Mouse (Mus musculus) embryo, embryonic 11.5 days (tissue): ENCODE results near the gene Stx18.

ENCODE experiments used
- DNase-seq: peaks from one replicate; pipeline ENCODE4 v3.0.0-alpha.2; 2012; ENCODE audit warnings: low read depth, low spot score

Stx18 gene

DNA sequence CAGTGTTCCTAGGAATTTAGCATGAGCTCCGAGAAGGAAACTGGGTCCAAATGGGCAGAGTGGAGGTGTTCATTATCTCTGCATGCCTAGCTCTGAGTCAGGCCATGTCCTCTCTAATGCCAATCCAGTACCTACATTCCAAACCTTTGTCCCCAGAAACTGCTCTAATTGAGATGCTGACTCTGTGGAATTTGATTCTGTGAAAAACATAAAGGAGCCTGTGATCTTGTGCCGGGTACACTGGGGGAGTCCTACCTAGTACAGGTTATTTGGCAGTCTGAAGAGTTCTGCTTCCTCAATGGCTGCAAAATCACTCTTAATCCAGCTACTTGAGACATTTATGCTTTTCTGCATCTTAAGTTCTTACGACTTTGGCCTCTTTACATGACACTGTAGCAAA is 40.0 kb downstream of the Stx18 start:
- no peak for DNase-seq

- no peak for DNase-seq
These were observed 41.9 kb downstream of the Stx18 start for GRCm38 (mm10) chr5:38080472-38080871.

- DNase-seq: no peak
These were observed 44.0 kb downstream of the Stx18 start for GRCm38 (mm10) chr5:38082589-38082988.

DNA sequence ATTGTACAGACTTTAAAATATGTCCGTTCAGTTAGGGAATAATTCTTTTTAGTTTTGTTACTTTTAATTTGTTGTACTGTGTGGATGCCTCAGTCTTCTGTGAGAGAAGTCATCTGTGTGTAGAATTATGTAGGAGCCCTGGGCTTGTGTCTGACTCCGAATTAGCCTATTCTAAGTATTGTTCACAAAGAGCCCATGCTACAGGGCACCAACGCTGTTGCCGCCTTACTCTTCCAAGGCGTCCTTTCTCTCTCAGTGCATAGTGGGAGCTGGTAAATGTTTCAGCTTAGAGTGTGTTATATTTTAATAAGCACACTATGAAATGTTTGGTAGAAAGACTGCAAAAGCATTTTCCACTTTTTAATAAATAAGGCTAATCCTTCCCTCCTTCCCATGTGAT is 44.8 kb downstream of the Stx18 start:
- DNase-seq: no peak

- DNase-seq: no peak
These were observed 46.1 kb downstream of the Stx18 start for GRCm38 (mm10) chr5:38084616-38085015.

GRCm38 (mm10) chr5:38085561-38086392 is 47.2 kb downstream of the Stx18 start:
- peak; percentile 64 for DNase-seq

- no peak for DNase-seq
These were observed 51.6 kb downstream of the Stx18 start for GRCm38 (mm10) chr5:38090111-38090510.

DNA sequence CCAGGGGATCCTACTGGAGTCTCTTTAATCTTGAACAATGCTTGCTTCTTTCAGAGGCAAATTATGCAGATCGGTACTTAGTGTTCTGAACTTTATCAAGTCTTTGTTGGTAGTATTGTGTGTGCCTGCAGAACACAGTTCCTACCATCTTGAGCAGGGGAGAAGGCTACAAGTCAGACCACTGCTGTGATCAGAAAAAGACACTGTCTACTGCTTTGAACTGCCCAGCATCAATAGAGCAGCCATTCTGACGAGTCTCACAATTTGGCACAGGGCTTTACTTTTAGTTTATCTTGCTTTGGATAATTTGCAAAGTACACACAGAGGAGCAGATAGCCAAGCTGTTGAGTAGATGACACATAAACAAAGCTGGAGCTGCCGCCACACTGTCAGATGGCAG is 52.0 kb downstream of the Stx18 start:
- no peak for DNase-seq

GRCm38 (mm10) chr5:38091046-38091965 is 52.8 kb downstream of the Stx18 start:
- peak; percentile 61 for DNase-seq

GRCm38 (mm10) chr5:38091966-38092304 is 53.4 kb downstream of the Stx18 start:
- no peak for DNase-seq

GRCm38 (mm10) chr5:38094331-38094730 is 55.8 kb downstream of the Stx18 start:
- no peak for DNase-seq

DNA sequence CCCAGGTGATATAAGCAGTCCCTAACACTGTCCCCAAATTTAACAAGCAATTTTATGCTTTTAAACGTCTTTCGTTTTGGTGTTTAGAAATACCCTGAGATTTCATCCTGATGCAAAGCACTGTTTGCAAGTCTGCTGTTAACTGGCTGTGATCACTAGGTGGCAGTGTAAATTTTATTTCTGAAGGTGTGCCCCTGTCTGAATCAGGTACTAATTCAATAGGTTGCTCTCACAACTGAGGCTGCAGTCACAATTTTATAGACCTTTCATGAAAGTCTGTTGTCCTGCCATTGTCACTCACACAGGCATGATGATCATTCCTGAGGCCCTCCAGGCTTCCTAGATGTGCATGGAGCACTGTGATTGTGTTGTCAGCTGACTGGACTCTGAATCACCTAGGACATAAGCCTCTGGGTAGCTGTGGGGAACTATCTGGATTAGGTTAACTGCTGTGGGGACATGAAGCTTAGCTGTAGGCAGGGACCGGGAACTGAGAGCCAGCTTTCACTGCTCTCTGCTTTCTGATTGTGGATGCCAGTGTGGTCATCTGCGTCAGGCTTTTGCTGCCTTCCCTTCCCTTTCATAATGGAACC is 59.1 kb downstream of the Stx18 start:
- no peak for DNase-seq

DNA sequence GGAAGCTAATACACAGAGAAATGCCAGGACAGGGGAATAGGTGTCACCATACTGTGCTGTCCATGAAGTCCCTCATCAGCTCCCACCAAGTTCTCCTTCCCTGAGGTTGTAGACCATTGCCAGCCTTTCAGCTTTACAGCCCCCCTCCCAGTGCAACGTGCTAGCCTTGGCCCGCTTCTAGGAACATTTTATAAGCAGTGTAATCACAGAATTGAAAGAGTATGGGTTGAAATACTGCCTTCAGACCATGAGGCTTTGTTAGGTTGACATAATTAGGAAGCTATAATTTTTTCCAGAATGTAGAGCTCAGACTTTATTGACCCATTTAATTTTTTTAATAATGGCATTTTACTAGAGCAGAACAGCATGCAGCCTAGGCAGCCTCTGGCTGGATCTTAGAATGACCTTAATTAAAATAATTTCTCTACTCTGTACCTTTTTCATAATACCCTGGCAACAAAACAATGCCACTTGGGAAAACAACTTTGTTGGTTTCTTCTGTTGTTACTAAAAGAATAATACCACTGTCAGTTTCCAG is 60.7 kb downstream of the Stx18 start:
- no peak for DNase-seq

DNA sequence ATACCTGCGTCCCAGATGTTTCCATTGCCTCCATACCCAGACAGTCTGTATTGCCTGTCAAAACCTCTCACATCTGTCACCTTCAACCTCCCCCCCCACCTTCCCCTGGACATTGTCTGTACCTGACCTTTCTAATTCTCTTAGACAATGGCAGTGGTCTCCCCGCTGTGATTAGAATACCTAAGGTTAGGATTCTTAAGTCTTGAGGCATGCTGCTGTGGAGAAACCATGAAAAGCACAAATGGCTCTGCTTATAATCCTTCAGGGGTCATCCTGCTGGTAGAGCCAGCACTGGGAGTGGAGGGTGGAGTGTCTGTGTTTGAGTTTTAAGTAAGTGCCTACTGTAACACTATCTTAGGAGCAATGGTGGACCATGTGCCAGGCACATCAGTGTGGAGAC is 64.4 kb downstream of the Stx18 start:
- DNase-seq: no peak

DNA sequence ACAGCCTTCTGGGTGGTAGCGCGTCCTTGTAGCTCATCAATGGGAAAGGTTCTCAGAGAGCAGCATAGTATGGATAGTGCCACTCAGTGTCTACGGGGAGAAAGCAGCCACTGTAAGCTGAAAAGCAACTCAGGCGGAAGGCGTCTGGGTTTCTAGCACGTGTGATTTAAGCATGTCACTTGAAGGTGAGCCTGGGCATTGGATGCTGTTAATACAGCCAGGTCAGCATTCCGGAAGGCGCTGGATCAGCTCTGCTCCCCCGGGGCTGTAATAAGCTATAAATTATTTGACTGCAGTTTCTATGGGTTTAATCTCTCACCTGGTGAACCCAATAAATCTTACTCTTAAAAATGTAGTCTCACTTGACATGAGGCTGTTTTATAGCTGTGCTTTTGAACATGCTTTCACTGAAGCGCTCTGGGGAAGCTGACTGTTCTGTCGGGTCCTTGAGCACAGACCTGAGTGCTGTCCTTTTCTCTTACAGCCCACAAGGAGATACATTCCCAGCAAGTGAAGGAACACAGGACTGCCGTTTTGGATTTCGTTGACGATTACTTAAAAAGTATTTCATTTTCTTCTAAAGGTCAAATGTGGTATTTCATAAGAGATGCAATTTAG is 67.6 kb downstream of the Stx18 start:
- DNase-seq: peak; percentile 39

DNA sequence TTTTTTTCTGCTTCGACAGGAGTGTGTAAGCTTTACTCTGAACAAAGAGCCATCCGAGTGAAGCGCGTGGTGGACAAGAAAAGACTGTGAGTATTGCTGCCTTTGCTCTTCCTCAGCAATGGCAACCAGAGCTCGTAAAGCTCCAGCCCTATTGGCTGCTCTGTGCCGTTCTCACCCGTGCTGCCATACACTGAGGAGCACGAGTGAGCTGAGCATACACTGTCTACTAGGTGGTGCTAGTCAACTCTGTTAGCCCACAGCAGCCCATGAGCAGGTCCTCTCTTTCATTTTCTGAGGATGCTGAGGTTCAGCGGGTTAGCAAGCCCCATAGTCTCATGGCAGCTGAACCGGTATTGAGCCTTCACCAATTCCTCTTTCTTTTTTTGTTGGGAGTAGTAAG is 68.3 kb downstream of the Stx18 start:
- no peak for DNase-seq

DNA sequence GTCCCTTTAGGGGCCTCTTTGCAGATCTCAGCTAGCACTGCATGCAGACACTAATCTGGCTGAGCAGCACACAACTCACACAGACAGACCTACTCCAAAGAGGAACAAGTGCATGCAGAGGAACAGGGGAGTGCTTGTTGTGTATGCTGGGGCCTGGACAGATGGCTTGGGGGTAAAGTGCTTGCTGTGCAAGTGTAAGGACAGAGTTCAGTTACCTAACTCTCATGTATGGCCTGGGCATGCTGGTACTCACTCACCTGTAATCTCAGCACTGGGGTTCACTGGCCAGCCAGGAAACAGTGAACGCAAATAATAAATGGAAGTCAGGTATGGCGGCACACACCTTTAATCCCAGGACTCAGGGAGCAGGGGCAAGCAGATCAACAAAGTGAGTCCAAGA is 76.0 kb downstream of the Stx18 start:
- no peak for DNase-seq

GRCm38 (mm10) chr5:38117056-38117455 is 78.5 kb downstream of the Stx18 start:
- DNase-seq: no peak

GRCm38 (mm10) chr5:38119268-38119667 is 80.7 kb downstream of the Stx18 start:
- no peak for DNase-seq

DNA sequence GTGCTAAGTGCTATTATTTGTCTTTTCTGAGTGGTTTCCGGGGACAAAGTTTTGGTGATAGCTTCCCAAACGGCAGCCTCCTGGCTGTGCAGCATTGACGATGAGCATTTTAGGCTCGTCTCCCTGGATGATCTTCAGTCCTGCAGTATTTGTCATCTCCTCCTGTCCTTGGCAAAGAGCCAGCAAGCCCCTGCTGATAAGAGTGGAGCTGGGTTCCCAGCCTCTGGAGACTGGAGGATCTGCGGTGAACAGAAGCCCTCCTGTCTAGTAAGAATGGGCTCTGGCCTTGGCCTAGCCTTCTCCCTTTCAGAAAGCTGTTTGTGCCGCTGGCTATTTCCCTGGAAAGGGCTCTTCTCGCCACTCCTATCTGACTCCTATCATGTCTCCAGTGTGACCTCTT is 83.2 kb downstream of the Stx18 start:
- no peak for DNase-seq

- no peak for DNase-seq
These were observed 88.2 kb downstream of the Stx18 start for GRCm38 (mm10) chr5:38126519-38127306.
